Mouse (Mus musculus): Measurements from ENCODE around the gene Impg1.
A peak's percentile ranks its signal among the peaks of the same experiment; 100 is the strongest.

Impg1 gene

GRCm38 (mm10) chr9:80284539-80285174 lies 180.6 kb downstream of the Impg1 start:
- no peak for DNase-seq (ENCODE audit: low spot score in 2 of 2)

GRCm38 (mm10) chr9:80282426-80282825 lies 182.9 kb downstream of the Impg1 start:
- DNase-seq (ENCODE audit: low spot score in 2 of 2): no peak

- no peak for DNase-seq (ENCODE audit: low spot score in 2 of 2)
These were observed 184.6 kb downstream of the Impg1 start for GRCm38 (mm10) chr9:80280724-80281123.

GRCm38 (mm10) chr9:80277770-80278169 lies 187.5 kb downstream of the Impg1 start:
- DNase-seq (ENCODE audit: low spot score in 2 of 2): no peak

- no peak for DNase-seq (ENCODE audit: low spot score in 2 of 2)
These were observed 188.1 kb downstream of the Impg1 start for GRCm38 (mm10) chr9:80277157-80277556.

GRCm38 (mm10) chr9:80275772-80276134 lies 189.5 kb downstream of the Impg1 start:
- DNase-seq (ENCODE audit: low spot score in 2 of 2): no peak

- no peak for DNase-seq (ENCODE audit: low spot score in 2 of 2)
These were observed 190.1 kb downstream of the Impg1 start for GRCm38 (mm10) chr9:80275053-80275771.

- no peak for DNase-seq (ENCODE audit: low spot score in 2 of 2)
These were observed 192.3 kb downstream of the Impg1 start for GRCm38 (mm10) chr9:80272951-80273350.

GRCm38 (mm10) chr9:80269596-80269995 lies 195.7 kb downstream of the Impg1 start:
- DNase-seq (ENCODE audit: low spot score in 2 of 2): no peak

GRCm38 (mm10) chr9:80266507-80266906 lies 198.8 kb downstream of the Impg1 start:
- peak; percentile 49 to 57 for DNase-seq (ENCODE audit: low spot score in 2 of 2)

GRCm38 (mm10) chr9:80266086-80266485 lies 199.2 kb downstream of the Impg1 start:
- peak; percentile 5 to 19 for DNase-seq (ENCODE audit: low spot score in 2 of 2)
